1 mouse cellular context compared by ENCODE assay signal in the genomic region with DNA sequence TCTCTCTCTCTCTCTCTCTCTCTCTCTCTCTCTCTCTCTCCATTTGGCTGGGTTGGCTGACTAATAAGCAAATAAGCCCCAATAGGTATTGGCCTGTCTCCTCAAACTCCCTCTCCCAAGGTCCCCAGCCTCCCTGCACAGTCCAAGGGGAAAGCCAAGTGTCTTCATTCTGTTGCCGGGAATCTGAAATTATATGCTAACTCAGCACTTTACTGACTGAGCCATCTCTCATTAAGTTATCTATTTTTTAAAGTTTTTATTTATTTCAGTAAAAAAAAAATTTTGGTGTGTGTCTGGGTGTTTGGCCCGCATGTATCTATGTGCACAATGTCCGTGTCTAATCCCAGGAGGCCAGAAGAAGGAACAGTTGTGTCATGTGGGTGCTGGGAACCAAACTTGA.
TF ChIP-seq lines count a peak whose summit lies in the region.

No protein-coding gene starts in this region.

TF ChIP-seq in MEL, 35 proteins besides CTCF, POLR2A, EP300 and RAD21:
- TF ChIP-seq USF1 (IDR thresholded peaks at IDR 0.05; ENCODE audit: low read depth, low read length), result no peak
- no peak for TF ChIP-seq ETS1 (IDR thresholded peaks at IDR 0.05; ENCODE audit: low read depth, low read length)
- TF ChIP-seq MAFK (IDR thresholded peaks at IDR 0.05; ENCODE audit: borderline replicate concordance, low read depth, low read length), result peak; percentile 96
- TF ChIP-seq BHLHE40 (IDR thresholded peaks at IDR 0.05; ENCODE audit: borderline replicate concordance, low read depth, low read length), result no peak
- no peak for TF ChIP-seq ZMIZ1 (IDR thresholded peaks at IDR 0.05; ENCODE audit: low read depth, low read length)
- TF ChIP-seq POLR2AphosphoS5 (IDR thresholded peaks at IDR 0.05; ENCODE audit: borderline replicate concordance, low read depth, low read length), result no peak
